Mouse (Mus musculus) hematopoietic multipotent progenitor cell, adult 10-12 weeks (in vitro differentiated cells): Measurements from ENCODE around the gene Grem1. TPM values are rescaled to one million over a fixed set of nuclear protein-coding genes. Genes with fewer than 3 reads are reported as not detected.

Source experiments
- polyA plus RNA-seq: library from polyadenylated mRNA; stranded (reverse); fragments of >175 nt; gene quantifications from 2 replicates; pipeline ENCODE4 v1.2.3, GENCODE M21; 2012; ENCODE audit warnings: low replicate concordance

The Grem1 gene
- not detected in 2 replicates for polyA plus RNA-seq

GRCm38 (mm10) chr2:113758311-113759161 lies at the start of gene Grem1:
TSS of gene Grem1 (minus strand) at chr2:113758646.

Other genes with a start within 250 kb of the Grem1 start
- 3.9 and 5.9 TPM in 2 replicates for gene Scg5, start 70.5 kb upstream of the Grem1 start, polyA plus RNA-seq
- gene Arhgap11a, start 90.0 kb upstream of the Grem1 start, polyA plus RNA-seq, result 1.8 and 3.0 TPM in 2 replicates